Mouse (Mus musculus): ENCODE measurements around the gene Tom1. TPM values are rescaled to one million over a fixed set of nuclear protein-coding genes. Genes with fewer than 3 reads are reported as not detected.

Tom1 gene
- total RNA-seq, 2 experiments from 2014 or later: 68.8 to 70.6 TPM

DNA sequence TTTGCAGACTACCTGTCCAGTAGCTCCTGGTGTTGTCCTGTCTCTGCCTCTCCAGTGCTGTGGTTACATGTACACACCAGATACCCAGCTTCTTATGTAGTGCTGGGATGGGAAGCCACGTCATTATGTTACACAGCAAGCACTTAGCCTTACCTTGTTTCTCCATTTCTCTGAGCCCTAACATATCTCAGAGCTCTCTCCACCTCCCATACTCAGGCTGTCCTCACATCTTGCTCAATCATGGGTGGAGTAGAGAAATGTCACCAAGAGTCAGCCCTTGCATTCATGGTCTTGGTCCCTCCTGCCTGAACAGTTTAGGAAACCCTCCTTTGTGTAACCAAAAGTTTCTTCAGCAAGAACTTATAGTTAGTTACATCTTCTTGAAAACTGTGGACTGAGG is 6.2 kb downstream of the Tom1 start:
- intact Hi-C loops (cut with DNase I): no loop called here

GRCm38 (mm10) chr8:75042171-75042570 is 8.7 kb downstream of the Tom1 start:
- DNase-seq: no peak
- intact Hi-C loops (cut with DNase I): no loop called here

More for the DNA sequence above, 6.2 kb downstream of the Tom1 start:
- no peak for DNase-seq

GRCm38 (mm10) chr8:75042974-75043373 is 9.5 kb downstream of the Tom1 start:
- no peak for DNase-seq
- intact Hi-C loops (cut with DNase I): no loop called here

DNA sequence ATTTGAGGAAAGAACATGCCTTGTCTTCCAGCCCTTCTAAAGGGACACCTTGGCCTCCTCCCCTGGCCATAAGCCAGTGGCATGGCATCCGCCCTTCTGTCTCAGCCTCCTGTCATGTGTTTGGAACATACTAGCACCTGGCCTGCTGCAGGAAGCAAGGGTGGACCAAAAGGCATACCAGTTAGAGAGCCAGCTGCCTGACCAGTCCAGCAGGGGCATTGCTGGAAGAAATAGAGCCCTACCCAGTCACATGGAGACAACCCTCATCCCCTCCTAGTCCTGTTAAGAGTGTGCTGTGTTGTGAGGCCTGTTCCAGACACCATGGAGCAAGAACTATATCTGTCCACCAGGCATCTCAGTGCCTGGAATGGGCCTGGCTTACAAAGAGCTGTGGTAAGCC is 12.8 kb downstream of the Tom1 start:
- DNase-seq: no peak
- intact Hi-C loops (cut with DNase I): no loop called here

GRCm38 (mm10) chr8:75047784-75048183 is 14.3 kb downstream of the Tom1 start:
- intact Hi-C loops (cut with DNase I): no loop called here
- DNase-seq: no peak

- no peak for DNase-seq
- intact Hi-C loops (cut with DNase I): no loop called here
Measured at GRCm38 (mm10) chr8:75053342-75053741, 19.8 kb downstream of the Tom1 start.

DNA sequence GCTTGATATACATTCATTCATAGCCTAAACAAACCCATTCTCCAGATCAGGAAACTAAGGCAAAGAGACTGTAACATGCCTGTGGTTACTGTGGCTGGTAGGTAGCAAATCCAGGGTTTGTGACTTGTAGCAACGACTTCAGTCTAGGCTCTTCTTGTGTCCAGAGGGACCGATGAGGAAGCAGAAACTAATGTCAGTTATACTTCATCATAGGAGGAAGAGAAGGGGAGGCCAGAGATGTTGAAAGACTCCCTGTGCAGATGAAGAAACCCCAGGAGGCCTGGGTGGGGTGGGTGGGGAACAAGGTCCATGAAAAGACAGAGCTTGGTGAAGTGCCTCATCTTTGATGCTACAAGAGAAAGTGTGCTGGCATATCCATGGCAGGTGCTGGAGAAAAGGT is 22.2 kb downstream of the Tom1 start:
- intact Hi-C loops (cut with DNase I): no loop called here

DNA sequence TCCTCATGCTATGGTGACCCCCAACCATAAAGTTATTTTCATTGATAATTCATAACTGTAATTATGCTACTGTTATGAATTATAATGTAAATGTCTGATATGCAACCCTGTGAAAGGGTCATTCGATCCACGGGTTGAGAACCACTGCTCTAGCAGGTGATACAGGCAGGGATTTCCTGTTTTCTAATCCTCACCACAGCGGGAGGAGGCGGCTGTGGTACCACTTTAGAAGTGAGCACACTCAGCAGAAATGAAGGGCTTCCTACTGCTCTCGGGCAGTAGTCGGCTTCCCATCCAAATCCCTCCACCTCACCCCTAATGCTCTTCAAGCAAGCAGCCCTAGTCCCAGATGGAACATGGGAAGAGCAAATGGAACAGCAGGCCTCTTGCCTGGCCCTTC is 26.5 kb downstream of the Tom1 start:
- no peak for DNase-seq
- intact Hi-C loops (cut with DNase I): no loop called here

More for the DNA sequence above, 22.2 kb downstream of the Tom1 start:
- no peak for DNase-seq

DNA sequence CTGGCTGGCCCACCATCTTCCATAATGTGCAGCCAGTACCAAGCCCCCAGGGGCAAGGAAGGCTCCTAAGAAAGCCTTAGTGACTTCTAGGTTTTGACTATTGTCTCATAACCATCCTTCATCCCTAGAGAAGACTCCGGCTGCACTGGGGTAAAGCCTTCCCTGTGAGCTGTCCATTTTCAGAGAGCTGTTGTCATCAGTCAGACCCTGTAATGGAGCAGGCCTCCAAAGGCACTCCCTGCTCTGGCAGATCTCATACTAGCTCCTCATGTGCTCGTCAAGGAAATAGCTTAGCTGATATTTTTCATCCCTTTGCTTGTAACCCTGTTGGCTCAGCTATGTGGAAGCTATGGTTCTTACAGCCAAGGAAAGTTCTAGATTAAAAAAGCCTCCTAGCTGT is 27.3 kb downstream of the Tom1 start:
- intact Hi-C loops (cut with DNase I): no loop called here
- no peak for DNase-seq

GRCm38 (mm10) chr8:75063290-75063689 is 29.8 kb downstream of the Tom1 start:
- DNase-seq: peak; percentile 56 to 60
- intact Hi-C loops (cut with DNase I): no loop called here

DNA sequence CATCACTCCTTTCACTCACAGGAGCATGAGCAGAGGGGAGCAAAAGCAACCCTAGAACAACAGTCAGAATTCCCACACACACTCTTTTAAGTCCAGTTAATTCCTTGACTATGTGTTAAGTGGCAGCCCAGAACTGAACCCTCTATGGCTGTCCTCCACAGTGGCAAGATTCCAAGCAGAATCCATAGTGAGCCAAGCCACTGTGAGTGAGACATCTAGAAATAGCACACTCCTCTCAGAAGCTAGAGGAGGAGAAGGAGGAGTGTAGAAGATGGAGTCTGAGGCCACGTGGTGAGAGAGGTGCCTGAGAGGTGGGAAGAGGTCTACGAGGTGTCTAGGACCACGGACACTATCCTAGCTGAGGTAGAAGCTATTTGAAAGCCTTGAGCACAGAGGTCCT is 31.3 kb downstream of the Tom1 start:
- peak in 1 of 2 experiments; percentile 49 for DNase-seq
- intact Hi-C loops (cut with DNase I): no loop called here

DNA sequence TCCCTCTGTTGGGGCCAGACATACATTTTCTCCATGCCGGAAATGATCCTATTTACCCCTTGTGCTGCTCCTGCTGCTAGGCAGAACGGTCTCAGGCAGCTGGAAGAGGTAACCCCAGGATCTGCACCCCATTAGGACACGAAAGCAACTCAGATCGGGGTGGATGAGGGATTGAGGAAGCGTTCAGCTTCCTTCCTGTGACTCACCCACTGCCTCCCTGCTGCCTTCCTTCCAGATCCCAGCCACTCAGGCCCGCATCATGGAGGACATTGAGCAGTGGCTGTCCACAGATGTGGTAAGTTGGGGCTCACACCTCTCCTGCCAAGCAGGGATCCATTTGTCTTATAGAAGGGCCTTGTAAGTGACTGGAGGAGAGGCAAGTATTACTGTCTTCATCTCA is 33.8 kb downstream of the Tom1 start:
- no peak for DNase-seq
- intact Hi-C loops (cut with DNase I): no loop called here

DNA sequence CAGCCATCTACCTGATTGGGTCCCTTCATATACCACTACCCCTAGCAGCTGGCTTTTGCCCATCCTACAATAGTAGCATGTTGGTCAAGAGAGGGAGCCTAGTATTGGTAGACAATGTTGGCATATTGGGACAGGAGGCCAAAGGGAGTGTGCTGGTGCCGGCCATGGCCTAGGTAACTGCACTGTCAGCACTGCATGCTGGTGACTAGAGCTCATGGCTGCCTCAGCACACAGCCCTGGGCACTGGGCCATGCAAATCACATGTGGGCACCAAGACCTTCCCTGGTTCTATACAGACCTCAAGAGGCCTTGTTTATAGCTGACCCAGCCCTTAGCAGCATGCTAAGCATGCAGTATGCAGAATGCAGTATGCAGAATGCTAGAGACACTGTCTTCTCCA is 36.8 kb downstream of the Tom1 start:
- no peak for DNase-seq
- intact Hi-C loops (cut with DNase I): loop anchor here (2.0 to 5.0 kb wide), 2 partner anchors 147 to 203 kb away; no protein-coding TSS in a partner anchor

- DNase-seq: peak; percentile 87 to 91
- intact Hi-C loops (cut with DNase I): loop anchor here (1.0 to 5.0 kb wide), 3 partner anchors 37 to 201 kb away; no protein-coding TSS in a partner anchor
Measured at GRCm38 (mm10) chr8:75071627-75072346, 38.3 kb downstream of the Tom1 start.

DNA sequence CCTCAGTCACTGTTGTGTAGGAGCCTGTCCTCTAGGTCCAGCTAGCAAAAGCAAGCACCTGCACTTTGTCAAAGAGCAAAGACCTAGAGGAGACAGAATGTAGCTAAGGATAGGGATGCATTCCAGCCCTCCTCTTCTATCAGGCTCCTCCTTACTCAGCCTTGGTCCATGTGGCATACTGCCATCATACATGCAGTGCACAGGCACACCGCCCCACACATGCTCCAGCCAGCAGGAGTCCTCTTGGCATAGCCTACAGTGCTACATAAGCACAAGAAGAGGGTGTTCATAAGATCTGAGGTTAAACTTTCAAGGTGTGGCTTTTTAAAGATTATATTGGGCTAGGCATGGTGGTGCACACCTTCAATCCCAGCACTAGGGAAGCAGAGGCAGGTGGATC is 41.4 kb downstream of the Tom1 start:
- intact Hi-C loops (cut with DNase I): loop anchor here (5.0 kb wide), 1 partner anchor 142 kb away; no protein-coding TSS in a partner anchor
- DNase-seq: no peak

DNA sequence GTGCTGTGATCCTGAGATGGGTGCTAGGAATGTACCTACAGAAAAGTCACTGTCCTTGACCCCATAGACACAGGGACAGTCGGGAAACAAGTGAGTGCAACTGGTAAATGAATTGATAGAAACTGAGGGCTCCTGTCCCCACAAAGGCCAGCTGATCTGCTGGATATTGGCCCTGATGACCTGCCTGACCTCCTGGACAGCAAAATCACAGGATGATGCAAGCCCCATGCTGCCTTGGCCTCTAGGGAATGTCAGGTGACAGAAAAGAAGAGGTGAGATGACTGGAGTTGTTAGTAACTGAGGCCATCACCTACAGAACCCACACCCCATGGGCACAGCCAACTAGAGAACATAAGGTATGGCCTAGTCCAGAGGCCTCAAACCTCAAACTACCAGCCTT is 44.7 kb downstream of the Tom1 start:
- intact Hi-C loops (cut with DNase I): no loop called here
- no peak for DNase-seq

- intact Hi-C loops (cut with DNase I): no loop called here
- no peak for DNase-seq
Measured at GRCm38 (mm10) chr8:75078851-75079250, 45.3 kb downstream of the Tom1 start.

DNA sequence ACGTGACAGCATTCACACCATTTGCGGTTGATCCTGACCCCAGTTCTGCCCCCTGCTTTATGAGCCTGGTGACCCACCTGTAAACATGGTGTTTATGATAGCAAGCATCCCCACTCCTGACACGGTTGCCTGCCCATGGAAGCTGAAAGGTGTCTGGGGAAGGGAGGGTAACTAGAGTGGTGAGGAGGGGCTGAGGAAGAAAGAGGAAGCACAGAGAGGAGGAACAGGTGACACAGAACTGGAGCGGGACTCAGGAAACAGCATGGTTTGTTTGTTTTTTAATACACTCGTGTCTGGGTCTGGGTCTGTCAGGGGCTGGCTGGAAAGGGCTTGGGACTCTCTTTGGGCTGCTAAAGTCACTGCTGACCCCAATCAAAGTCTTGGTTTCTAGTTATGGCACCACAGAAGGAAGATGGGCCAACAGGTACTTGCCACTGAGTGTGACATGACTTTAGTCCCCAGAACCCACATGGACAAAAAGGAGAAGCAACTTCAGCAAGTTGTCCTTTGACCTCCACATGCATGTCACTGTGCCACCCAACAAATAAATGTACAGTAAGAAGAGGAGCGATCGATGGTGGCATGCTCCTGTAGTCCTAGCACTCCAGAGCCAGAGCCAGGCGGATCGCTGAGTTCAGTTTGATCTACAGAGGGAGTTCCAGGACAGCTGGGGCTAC is 48.0 kb downstream of the Tom1 start:
- no peak for DNase-seq
- intact Hi-C loops (cut with DNase I): no loop called here

GRCm38 (mm10) chr8:75082181-75082805 is 48.8 kb downstream of the Tom1 start:
- intact Hi-C loops (cut with DNase I): no loop called here
- DNase-seq: no peak

DNA sequence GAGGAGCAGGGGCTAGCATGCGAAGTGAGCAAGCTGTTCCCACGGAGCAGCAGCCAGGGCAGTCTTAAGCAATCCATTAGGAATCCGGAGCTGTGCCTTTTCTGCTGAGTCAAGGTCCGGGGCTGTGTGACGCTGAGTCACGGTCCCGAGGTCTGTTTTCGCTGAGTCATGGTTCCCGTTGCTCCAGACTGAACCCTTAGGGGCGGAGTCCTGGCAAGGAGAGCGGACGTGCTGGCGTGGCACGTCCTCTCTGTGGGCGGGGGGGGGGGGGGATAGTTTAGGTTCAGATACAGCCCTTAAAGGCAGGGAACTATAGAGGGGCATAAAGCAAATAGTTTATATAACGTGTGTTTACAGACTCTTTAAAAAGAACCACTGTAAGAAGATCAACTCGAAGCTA is 50.3 kb downstream of the Tom1 start:
- intact Hi-C loops (cut with DNase I): no loop called here
- DNase-seq: peak; percentile 96 to 98

DNA sequence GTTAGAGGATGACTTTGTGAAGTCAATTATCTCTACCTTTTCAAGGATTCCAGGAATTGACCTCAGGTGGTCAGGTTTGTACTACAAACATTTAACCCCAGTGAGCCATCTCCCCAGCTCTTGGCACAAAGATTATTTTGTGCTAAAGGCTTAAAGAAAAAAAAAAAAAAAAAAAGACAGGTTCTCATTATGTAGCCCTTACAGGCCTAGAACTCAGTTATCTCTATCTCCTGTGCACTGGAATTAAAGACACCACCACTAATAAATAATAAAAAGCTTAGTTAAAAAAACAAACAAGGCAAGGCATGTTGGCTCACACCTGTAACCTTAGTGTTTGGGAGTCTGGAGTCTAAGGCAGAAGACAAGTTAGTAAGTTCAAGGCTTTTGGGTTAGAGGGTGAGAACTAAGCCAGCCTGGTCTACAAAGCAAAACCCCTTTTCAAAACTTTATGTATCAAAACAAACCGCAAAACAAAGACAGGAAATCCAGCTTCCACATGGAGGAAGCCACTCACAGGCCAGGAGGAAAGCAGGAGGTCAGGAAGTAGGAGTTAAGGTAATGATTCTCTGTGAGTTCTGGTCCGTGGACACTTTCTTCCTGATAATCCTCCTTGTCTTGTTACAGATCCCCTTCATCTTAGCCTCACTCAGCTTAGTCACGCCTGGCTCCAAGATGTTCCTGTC is 51.0 kb downstream of the Tom1 start:
- DNase-seq: no peak
- intact Hi-C loops (cut with DNase I): no loop called here
